ENCODE assay signal across 27 mouse cellular contexts in genomic region chr5:91428547-91428946, GRCm38 (mm10). TPM values are rescaled to one million over a fixed set of nuclear protein-coding genes. Genes with fewer than 3 reads are reported as not detected.
DNase-seq lines count a peak whose midpoint lies in the region; ATAC-seq and TF ChIP-seq lines count a peak whose summit lies in the region.
"Had no signal": no experiment of that assay in that cellular context is flagged by ENCODE, and none has a peak within 500 bp of the region (broad histone marks: within the 10 kb centered on the region; RNA-seq: fewer than 3 reads in every experiment).

No protein-coding gene starts in this region.

- no peak overlapping the region for H3K9ac ChIP-seq in forebrain, embryonic 13.5 days
- no peak overlapping the region for H3K9ac ChIP-seq in forebrain, embryonic 15.5 days (replicated peaks)
- H3K9ac ChIP-seq in kidney, postnatal 0 days (ENCODE audit: low read depth, low read length): no peak overlapping the region
- H3K9ac ChIP-seq: embryonic facial prominence, embryonic 12.5 days; embryonic facial prominence, embryonic 15.5 days; forebrain, embryonic 12.5 days; forebrain, postnatal 0 days; heart, embryonic 13.5 days; hindbrain, embryonic 14.5 days had no signal

- no peaks in the 10 kb centered on the region for H3K9me3 ChIP-seq in forebrain, embryonic 13.5 days (replicated peaks)
- H3K9me3 ChIP-seq in forebrain, embryonic 15.5 days: no peaks in the 10 kb centered on the region
- H3K9me3 ChIP-seq in kidney, postnatal 0 days (replicated peaks; ENCODE audit: low read length): no peaks in the 10 kb centered on the region
- H3K9me3 ChIP-seq: embryonic facial prominence, embryonic 12.5 days; embryonic facial prominence, embryonic 15.5 days; forebrain, embryonic 12.5 days; heart, embryonic 13.5 days had no signal

- WGBS in forebrain, embryonic 13.5 days: 52% methylated on average over 8 of the region's 8 CpGs
- 49% methylated on average over 8 of the region's 8 CpGs for WGBS in forebrain, embryonic 15.5 days
- 18% methylated on average over 8 of the region's 8 CpGs for WGBS in kidney, postnatal 0 days

- no peaks in the 10 kb centered on the region for H3K4me1 ChIP-seq in forebrain, embryonic 13.5 days
- no peaks in the 10 kb centered on the region for H3K4me1 ChIP-seq in forebrain, embryonic 15.5 days
- no peaks in the 10 kb centered on the region for H3K4me1 ChIP-seq in kidney, postnatal 0 days (replicated peaks; ENCODE audit: insufficient read depth, low read length)
- H3K4me1 ChIP-seq: embryonic facial prominence, embryonic 12.5 days; embryonic facial prominence, embryonic 15.5 days; forebrain, embryonic 12.5 days; heart, embryonic 13.5 days had no signal

- 0 out of 2 replicates have a peak, but pooled peaks have one; percentile 21 for ATAC-seq in forebrain, embryonic 13.5 days
- no peak for ATAC-seq in forebrain, embryonic 15.5 days (replicated peaks)
- no peak for ATAC-seq in kidney, postnatal 0 days (replicated peaks; ENCODE audit: low FRiP score, low read depth)
- ATAC-seq: activated CD4-positive, CD25-positive, alpha-beta regulatory T cell, adult 4 months; CD4-positive, CD25-positive, alpha-beta regulatory T cell, adult 4 months; forebrain, postnatal 0 days; hindbrain, postnatal 0 days; inflammation-experienced regulatory T-cells, adult 6 months; intestine, embryonic 16.5 days had no signal

- no peak overlapping the region for H3K4me2 ChIP-seq in forebrain, embryonic 13.5 days
- H3K4me2 ChIP-seq in forebrain, embryonic 15.5 days (replicated peaks): no peak overlapping the region
- no peak overlapping the region for H3K4me2 ChIP-seq in kidney, postnatal 0 days (ENCODE audit: low read length)
- H3K4me2 ChIP-seq: embryonic facial prominence, embryonic 12.5 days; embryonic facial prominence, embryonic 15.5 days; forebrain, embryonic 12.5 days; heart, embryonic 13.5 days; hindbrain, embryonic 14.5 days had no signal

- no peak overlapping the region for H3K4me3 ChIP-seq in forebrain, embryonic 13.5 days
- no peak overlapping the region for H3K4me3 ChIP-seq in forebrain, embryonic 15.5 days
- H3K4me3 ChIP-seq in kidney, postnatal 0 days (replicated peaks; ENCODE audit: low read depth, low read length): no peak overlapping the region
- H3K4me3 ChIP-seq: embryonic facial prominence, embryonic 12.5 days; embryonic facial prominence, embryonic 15.5 days; forebrain, embryonic 12.5 days; gastrocnemius, adult 2 months; heart, embryonic 13.5 days had no signal

- no peak for TF ChIP-seq POLR2A in brain, embryonic 14.5 days (IDR thresholded peaks at IDR 0.05; ENCODE audit: borderline replicate concordance, extremely low read depth, insufficient read depth, insufficient read length, poor library complexity, severe bottlenecking)

- TF ChIP-seq CTCF in kidney, postnatal 0 days (IDR thresholded peaks at IDR 0.05; ENCODE audit: low read depth): no peak
- no peak for TF ChIP-seq CTCF in brain, embryonic 14.5 days (IDR thresholded peaks at IDR 0.05; ENCODE audit: borderline replicate concordance, extremely low read depth, insufficient read depth, insufficient read length)

- peak; percentile 16 for DNase-seq in kidney, postnatal 0 days (ENCODE audit: low spot score)
- no peak for DNase-seq in kidney, adult 9 months
- peak; percentile 24 for DNase-seq in brain, embryonic 14.5 days (ENCODE audit: low read depth)
- DNase-seq in urinary bladder, postnatal 4 days (ENCODE audit: low spot score in 2 of 2): no peak
- DNase-seq: adrenal gland, adult 8-10 months; adrenal gland, postnatal 25 days; cerebellum, adult 18-20 months; cerebellum, adult 9-10 months; forebrain, postnatal 0 days; gastrocnemius, adult 2 months; gastrocnemius, postnatal 14 days; heart, adult 18-20 months; heart, postnatal 14 days; heart, postnatal 4 days had no signal

- H3K27me3 ChIP-seq in forebrain, embryonic 13.5 days: no peaks in the 10 kb centered on the region
- H3K27me3 ChIP-seq in forebrain, embryonic 15.5 days: no peaks in the 10 kb centered on the region
- H3K27me3 ChIP-seq in kidney, postnatal 0 days (ENCODE audit: insufficient read depth, low read length): no peaks in the 10 kb centered on the region
- H3K27me3 ChIP-seq: embryonic facial prominence, embryonic 12.5 days; embryonic facial prominence, embryonic 15.5 days; forebrain, embryonic 12.5 days; heart, embryonic 13.5 days had no signal

- H3K27ac ChIP-seq in forebrain, embryonic 13.5 days: no peak overlapping the region
- no peak overlapping the region for H3K27ac ChIP-seq in forebrain, embryonic 15.5 days (replicated peaks)
- no peak overlapping the region for H3K27ac ChIP-seq in kidney, postnatal 0 days
- H3K27ac ChIP-seq: embryonic facial prominence, embryonic 12.5 days; embryonic facial prominence, embryonic 15.5 days; forebrain, embryonic 12.5 days; gastrocnemius, adult 2 months; heart, embryonic 13.5 days; hindbrain, embryonic 14.5 days; hindbrain, postnatal 0 days had no signal

- no peaks in the 10 kb centered on the region for H3K36me3 ChIP-seq in forebrain, embryonic 13.5 days (ENCODE audit: poor library complexity, severe bottlenecking)
- H3K36me3 ChIP-seq in forebrain, embryonic 15.5 days: no peaks in the 10 kb centered on the region
- no peaks in the 10 kb centered on the region for H3K36me3 ChIP-seq in kidney, postnatal 0 days (ENCODE audit: insufficient read depth, low read length)
- H3K36me3 ChIP-seq: embryonic facial prominence, embryonic 12.5 days; embryonic facial prominence, embryonic 15.5 days; forebrain, embryonic 12.5 days; heart, embryonic 13.5 days had no signal

RNA-seq across cellular contexts. Expression of gene Btc, which starts 25.8 kb away (rescaled TPM):
- 0.08 and 0.13 TPM in 2 replicates for polyA plus RNA-seq in forebrain, embryonic 13.5 days (2015; fragmentation: Nextera tagmentation; extraction: Ambion mirVana)
- 0.13 and 0.14 TPM in 2 replicates for polyA plus RNA-seq in forebrain, embryonic 15.5 days (2015; fragmentation: Nextera tagmentation; extraction: Ambion mirVana)
- 21.4 and 22.2 TPM in 2 replicates for polyA plus RNA-seq in kidney, postnatal 0 days (2015; fragmentation: Nextera tagmentation; extraction: Ambion mirVana)
- 0.05 and 0.14 TPM in 2 replicates for polyA plus RNA-seq in brain, embryonic 14.5 days (2012; rRNA removed)
- polyA plus RNA-seq: hindbrain, embryonic 11.5 days; hindbrain, embryonic 14.5 days had no signal

Comparison
In these comparisons a context has a peak if more than half of its experiments do, and no peak if none do; other contexts are left out.
1. DNase-seq: peak in kidney, postnatal 0 days (single experiment) and brain, embryonic 14.5 days (single experiment); none in kidney, adult 9 months (single experiment) and urinary bladder, postnatal 4 days (0 of 2).
2. RNA of gene Btc, which starts 25.8 kb away (polyA plus RNA-seq): 21.4 to 22.2 TPM in kidney, postnatal 0 days; 0.13 to 0.14 TPM in forebrain, embryonic 15.5 days, 0.08 to 0.13 TPM in forebrain, embryonic 13.5 days and 0.05 to 0.14 TPM in brain, embryonic 14.5 days; every median in the first group is over 10 times any median in the second.